Mouse (Mus musculus): Measurements from ENCODE around the gene Smpd3.

Smpd3 gene

DNA sequence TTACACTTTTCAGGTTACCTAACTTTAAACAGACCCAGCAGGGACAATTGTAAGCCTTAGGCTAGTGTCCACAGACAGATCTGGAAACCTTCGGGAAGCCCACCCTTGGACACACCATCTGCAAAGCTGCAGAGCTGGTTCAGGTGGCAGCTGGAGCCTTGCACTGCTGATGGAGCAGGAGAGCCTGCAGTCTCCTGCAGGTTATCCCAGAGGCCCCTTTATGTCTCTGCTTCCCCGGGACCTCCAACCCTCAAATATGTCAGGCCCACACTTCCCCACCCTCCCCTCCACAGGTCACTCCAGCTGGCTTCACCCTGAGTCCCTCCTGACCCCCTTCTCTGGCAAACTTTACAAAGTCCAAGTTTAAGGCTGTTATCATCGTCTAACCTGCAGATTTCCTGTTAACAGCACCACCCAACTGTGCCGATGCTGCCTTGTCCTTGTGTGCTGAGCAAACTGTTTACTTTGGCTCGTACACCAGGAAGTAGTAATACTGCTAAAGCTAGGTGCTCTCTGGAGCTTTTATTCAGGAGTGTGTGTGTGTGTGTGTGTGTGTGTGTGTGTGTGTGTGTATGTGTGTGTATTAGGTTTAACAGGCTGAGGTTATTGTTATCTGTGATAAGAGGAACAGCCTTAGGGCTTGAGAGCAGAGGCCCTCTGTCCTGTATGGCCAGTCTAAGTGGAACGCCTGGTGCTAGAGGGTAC is 29.6 kb downstream of the Smpd3 start:
- TF ChIP-seq GATA4 (IDR thresholded peaks at IDR 0.05; ENCODE audit: insufficient replicate concordance, low read length) = 0 out of 2 replicates have a peak, but pooled peaks have one; percentile 54

DNA sequence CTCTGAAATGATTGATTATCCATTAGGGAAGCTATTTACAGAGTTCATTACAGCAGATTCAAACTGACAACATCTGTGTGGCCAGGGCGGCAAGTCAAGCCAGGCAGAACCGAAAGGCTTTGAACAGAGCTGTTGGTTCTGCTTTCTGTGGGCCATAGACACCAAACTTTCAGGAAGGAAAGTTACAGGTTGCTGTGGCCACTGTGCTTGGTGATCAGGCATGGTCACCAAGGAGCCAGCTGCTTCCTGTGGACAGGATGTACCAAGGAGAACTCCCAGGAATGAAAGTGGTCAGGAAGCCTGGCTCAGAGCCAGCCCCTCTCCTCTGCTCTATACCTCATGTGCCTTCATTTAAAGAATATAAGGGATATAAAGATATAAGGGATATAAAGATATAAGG is 30.2 kb downstream of the Smpd3 start:
- TF ChIP-seq GATA4 (IDR thresholded peaks at IDR 0.05; ENCODE audit: insufficient replicate concordance, low read length) = no peak

DNA sequence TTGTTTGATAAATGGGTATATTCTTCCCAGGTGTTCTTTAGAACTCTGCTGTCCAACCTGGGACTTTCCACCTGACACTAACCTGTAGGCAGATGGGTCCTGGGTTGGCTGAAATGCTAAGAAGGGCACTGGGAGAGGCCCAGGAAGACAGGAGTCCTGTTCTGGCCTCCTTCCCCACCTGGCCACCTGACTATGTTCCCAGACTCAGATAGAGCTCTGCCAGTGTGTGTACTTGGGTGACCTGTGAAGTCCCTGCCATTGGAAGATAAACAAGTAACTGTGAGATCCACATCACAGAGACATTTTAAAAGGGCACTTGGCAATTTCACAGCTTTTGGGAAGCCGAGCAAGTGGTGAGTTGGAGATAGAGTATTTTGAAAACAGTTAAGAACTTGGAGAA is 31.7 kb downstream of the Smpd3 start:
- no peak for TF ChIP-seq GATA4 (IDR thresholded peaks at IDR 0.05; ENCODE audit: insufficient replicate concordance, low read length)

DNA sequence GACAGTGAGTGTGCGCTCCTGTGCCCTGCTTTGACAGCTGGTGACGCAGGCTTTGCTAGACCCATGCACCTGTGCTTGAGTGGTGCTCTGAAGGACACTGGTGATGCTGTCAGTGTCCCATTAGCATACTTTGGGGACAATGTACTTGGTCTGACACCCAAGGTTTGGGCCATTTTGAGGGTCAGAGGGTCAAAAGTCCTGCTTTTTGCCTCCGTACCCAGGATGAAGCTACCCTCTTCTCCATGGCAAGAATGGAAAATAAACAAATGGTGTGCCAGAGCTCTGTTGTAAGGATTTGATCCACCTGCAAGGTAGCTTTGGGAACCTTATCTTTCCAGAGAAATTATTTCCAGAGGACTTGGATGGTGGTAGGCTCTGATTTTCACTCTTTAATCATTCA is 32.5 kb downstream of the Smpd3 start:
- TF ChIP-seq GATA4 (IDR thresholded peaks at IDR 0.05; ENCODE audit: insufficient replicate concordance, low read length) = 0 out of 2 replicates have a peak, but pooled peaks have one; percentile 29

DNA sequence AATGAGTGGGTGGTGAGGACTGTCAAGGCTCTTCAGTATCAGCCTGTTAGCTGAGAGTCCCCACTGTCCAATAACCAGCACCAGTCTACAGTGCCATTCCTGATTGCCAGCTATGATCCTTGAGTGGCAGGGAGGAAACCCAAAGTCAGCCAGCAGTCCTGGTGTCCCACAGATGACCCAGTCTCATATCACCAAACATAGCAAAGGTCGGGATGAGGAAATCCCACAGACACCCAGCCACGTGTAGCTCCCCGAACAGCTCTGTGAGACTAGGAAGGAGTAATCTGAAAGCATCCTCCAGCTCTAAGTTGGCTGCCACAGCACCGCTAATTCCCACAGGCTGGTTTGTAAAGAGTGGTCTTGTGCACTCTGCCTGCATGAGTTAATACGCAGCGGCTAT is 33.5 kb downstream of the Smpd3 start:
- peak; percentile 38; the same call in 1 of the 2 replicates for TF ChIP-seq GATA4 (IDR thresholded peaks at IDR 0.05; ENCODE audit: insufficient replicate concordance, low read length)

DNA sequence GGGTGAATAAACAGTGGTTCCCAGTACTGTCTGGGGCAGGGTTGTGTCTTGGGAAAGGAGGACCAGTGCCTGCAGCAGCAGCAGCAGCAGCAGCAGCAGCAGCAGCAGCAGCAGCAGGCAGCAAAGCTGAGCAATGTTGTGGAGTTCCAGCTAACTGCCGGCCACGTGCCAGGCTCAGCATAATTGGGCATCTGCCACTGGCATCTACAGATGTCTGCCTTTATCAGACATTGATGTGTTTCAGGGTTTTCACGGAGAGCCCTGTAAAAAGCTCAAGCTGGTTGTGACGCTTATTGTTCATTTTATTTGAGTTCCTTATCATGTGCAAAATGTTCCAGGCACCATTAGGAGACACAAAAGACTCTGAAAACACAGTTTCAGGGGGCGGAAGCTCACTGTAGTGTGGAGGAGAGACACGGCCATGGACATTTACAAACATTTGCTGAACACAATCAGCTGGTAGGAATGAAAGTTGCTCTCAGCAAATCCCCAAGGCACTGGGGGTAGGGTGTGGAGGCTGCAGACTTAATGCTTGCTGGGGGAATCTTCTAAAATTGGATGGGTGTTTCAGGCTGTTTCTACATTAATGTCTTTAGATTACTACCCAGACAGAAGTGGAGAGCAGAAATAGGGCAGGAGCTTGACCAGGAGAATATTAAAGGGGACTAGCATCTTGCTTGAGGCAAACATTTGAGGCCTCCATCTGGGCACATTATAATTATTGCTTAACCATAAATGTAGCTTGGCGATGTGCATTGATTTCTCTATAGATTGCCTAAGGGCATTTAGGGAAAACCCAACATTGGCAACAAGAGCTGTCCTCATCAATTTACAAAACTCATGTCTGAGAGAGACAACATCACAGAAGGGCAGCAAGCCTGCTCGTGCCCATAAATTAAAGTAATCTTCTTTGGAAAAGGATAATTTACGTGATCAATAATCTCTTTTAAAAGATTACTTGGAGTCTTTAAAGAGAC is 36.8 kb downstream of the Smpd3 start:
- no peak for TF ChIP-seq GATA4 (IDR thresholded peaks at IDR 0.05; ENCODE audit: insufficient replicate concordance, low read length)

DNA sequence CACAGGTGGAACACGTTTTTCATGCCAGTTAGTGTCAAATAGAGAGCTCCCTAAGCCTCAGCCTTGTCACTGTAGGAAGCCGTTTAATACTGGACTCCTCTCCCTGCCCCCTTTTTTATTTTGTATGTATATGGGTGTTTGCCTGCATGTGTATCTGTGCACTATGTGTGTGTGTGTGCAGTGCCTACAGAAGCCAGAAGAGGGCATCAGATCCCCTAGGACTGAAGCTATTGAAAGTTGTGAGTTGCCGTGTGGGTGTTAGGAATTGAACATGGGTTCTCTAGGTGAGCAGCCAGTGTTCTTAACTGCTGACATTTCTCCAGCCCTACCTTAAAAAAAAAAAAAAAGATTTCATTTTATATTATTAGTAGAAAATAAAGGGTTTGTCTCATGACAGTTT is 38.1 kb downstream of the Smpd3 start:
- TF ChIP-seq GATA4 (IDR thresholded peaks at IDR 0.05; ENCODE audit: insufficient replicate concordance, low read length) = no peak

DNA sequence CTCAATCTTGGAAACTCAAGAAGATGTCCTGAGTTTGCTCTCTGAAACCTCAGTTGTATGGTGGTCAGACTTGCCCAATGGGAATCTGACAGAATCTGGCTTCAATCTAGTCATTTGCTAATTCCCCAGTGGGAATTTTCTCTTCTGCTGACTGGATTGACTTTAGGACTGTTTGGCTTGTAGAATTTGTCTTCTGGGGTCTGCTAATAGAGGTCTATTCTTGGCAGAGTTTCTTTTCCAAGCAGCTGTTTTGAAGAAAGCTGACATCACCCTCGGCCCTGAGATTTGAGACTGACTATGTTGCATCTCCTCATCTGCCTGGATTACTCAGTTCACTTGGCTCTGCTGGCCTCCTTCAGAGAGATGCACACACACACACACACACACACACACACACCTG is 38.9 kb downstream of the Smpd3 start:
- TF ChIP-seq GATA4 (IDR thresholded peaks at IDR 0.05; ENCODE audit: insufficient replicate concordance, low read length) = no peak

DNA sequence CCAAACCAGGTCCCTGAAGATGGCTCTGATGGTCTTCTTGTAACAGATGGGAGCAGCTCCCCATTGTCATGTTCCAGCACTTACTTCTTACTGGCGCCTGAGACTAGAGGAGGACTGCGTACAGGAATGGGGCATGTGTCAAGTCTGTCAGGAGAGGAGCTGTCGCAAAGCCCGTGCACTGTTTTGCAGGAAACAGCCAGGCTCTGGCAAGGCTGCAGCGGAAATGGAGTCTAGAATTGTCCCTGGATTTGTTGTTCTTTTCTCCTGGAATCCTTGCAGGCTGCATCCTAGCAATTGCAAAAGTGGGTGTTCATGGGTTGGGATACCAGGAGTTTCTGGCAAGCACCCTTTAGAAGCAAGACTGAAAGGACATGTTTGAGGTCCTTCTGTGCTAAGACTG is 39.5 kb downstream of the Smpd3 start:
- TF ChIP-seq GATA4 (IDR thresholded peaks at IDR 0.05; ENCODE audit: insufficient replicate concordance, low read length) = no peak

DNA sequence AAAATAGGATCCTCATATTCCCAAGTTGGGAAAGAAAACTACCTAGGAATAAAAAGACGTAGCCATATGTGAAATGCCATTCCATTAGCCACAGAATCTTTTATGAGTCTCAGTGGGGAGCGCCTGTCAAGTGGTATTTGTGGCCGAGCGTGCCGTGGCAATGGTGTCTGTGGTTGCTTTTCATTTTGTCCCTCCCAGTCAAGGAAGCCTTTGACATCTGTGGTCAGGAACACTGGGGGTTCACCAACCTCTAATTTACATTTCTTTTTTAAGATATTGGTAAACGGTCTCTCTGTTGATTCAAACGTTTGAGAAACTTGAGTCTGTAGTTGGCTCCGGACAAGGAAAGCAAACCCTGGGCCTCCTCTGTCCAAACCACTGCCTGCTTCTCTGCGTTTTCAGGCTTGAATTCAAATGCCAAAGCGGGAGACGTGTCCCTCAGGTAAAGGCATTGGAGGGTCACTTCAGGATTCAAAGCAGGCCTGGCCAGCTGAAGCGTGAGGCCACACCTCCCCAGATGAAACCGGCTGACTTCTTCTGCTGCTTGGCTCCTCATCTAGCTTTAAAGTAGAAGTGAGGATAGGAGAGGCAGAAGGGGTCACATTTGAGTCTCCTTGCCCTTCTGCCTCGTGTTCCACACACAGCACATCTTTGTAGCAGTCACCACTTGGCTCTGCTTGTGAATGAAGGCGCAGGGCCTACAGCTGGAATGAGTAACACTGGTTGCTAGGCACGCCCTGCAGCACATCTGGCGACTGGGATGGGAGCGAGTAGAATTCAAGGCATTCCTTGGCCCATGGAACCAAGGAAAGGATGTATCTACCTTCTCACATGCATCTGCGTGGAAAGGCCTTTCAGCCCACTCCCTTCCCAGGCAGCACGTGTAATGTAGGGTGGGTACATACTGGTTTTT is 45.0 kb downstream of the Smpd3 start:
- no peak for TF ChIP-seq GATA4 (IDR thresholded peaks at IDR 0.05; ENCODE audit: insufficient replicate concordance, low read length)

DNA sequence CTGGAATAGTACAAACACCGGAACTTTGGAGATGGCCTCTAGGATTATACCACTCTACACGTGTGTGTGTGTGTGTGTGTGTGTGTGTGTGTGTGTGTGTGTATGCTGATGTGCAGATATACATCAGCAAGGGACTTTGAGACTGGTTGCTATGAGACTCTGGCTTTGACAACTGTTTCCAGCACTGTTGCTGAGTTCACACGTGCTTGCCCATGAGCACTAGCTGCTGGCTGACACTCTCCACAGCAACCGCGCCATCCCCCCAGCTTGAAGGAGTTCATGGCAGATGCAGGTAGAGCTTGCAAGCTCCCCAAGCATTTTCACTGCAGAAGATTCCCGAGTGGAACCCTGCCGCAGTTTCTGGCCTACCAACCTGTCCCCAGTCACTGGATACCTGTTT is 48.3 kb downstream of the Smpd3 start:
- TF ChIP-seq GATA4 (IDR thresholded peaks at IDR 0.05; ENCODE audit: insufficient replicate concordance, low read length) = no peak

DNA sequence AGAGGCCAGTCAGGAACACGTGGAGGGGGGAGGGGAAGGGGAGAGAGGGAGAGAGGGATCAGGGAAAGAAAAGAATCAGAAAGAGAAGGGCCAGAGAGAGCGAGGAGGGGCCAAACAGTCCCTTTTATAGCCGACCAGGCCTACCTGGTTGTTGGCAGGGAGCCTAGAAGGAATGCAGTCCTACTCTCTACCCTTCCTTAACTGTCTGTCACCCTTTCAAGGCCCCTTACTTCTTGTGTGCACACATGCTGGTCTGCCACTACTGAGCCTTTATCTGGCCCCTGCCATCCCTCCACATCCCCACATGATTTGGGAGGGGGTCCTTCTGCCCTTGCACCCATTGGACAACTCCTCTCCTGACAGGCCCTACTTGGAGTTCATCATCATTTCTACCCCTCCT is 49.1 kb downstream of the Smpd3 start:
- TF ChIP-seq GATA4 (IDR thresholded peaks at IDR 0.05; ENCODE audit: insufficient replicate concordance, low read length) = no peak

DNA sequence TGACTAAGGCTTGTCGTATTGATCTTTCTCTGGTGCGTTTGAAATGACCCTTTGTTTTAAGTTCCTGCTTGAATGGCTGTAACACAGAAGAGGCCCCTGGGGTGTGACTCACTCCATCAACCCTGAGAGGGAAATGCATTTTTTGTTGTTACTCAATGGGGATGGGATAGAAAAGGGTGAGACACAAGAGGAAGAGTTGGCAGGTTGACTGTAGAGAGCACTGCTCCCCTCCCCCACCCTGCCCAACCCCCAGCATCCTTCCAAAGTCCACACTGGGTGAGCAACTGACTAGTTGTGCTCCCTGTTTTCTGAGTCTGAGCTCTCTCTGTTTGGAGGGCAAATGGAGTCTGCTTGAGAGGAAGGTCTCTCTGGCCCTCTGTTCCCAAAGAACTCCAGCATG is 50.3 kb downstream of the Smpd3 start:
- TF ChIP-seq GATA4 (IDR thresholded peaks at IDR 0.05; ENCODE audit: insufficient replicate concordance, low read length) = no peak

DNA sequence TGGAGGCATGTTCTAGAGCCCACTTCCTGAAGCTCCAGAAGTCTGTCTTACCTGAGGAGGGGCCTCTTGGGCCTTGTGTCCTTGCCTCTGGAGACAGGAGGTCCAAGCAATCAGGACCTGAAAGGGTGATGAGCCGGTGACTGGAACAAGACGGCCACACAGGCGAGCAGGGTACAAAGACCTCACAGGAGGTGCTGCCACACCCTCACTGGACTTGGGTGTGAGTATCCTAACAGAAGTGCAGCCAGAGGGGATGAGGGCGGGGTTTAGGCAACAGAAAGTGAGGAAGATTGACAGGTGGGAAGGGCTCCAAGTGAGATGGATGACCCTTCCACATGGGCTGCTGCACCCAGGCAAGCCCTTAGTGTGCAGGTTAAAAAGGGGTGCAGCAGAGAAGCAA is 56.9 kb downstream of the Smpd3 start:
- TF ChIP-seq GATA4 (IDR thresholded peaks at IDR 0.05; ENCODE audit: insufficient replicate concordance, low read length) = no peak

DNA sequence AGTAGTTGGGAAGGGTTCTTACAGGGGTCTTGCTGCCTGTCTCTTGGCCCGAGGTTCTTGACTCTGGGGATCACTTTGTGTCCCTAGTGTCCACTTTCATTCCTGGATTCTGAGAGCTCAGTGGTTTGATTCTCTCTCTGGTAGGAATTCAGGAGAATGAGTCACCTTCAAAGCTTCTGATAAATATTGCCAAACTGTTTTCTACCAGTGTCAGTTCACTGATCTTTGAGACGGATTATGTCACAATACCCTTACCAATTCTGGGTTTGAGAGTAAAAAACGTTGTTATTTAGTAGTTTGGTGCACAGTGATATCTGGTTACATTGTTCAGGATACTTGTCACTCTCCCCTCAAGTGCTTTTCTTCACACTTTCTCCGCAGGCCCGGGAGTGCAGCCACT is 57.6 kb downstream of the Smpd3 start:
- no peak for TF ChIP-seq GATA4 (IDR thresholded peaks at IDR 0.05; ENCODE audit: insufficient replicate concordance, low read length)
